Mouse (Mus musculus) midbrain, postnatal 0 days (tissue): ENCODE measurements around the gene Alkbh3. TPM values are rescaled to one million over a fixed set of nuclear protein-coding genes. Genes with fewer than 3 reads are reported as not detected.

Experiments used
- ATAC-seq: fragments of 200-750 bp; cut with Nextera tagmentation; 2 replicates; pipeline ENCODE4 v1.8.0; 2017; ENCODE audit warnings: moderate number of reproducible peaks, mild to moderate bottlenecking, moderate TSS enrichment, moderate library complexity; ENCODE audit not compliant: low FRiP score
- DNase-seq: peaks from one replicate; pipeline ENCODE4 v3.0.0-alpha.2; 2015; ENCODE audit warnings: low spot score
- H3K27ac ChIP-seq: fragments of 300-500 bp; sonication (generic); 2 replicates; pipeline ENCODE4 v1.5.1; 2014; ENCODE audit warnings: low read depth, mild to moderate bottlenecking, low read length, mixed read lengths
- H3K27me3 ChIP-seq: fragments of 300-500 bp; sonication (generic); 2 replicates; pipeline ENCODE4 v1.6.1; 2014; ENCODE audit warnings: low read length, control low read depth, mixed read lengths; ENCODE audit not compliant: insufficient read depth
- H3K36me3 ChIP-seq: fragments of 300-500 bp; sonication (generic); 2 replicates; pipeline ENCODE4 v1.6.1; 2014; ENCODE audit warnings: low read length, control low read depth, mixed read lengths; ENCODE audit not compliant: insufficient read depth
- H3K4me1 ChIP-seq: fragments of 300-500 bp; sonication (generic); 2 replicates; pipeline ENCODE4 v1.6.1; 2014; ENCODE audit warnings: mild to moderate bottlenecking, control low read depth, antibody characterized with exemption, low read length, mixed read lengths; ENCODE audit not compliant: insufficient read depth
- H3K4me2 ChIP-seq: fragments of 300-500 bp; sonication (generic); 2 replicates; pipeline ENCODE4 v1.6.1; 2014; ENCODE audit warnings: low read depth, mild to moderate bottlenecking, low read length, mixed read lengths; ENCODE audit not compliant: poor library complexity, severe bottlenecking
- H3K4me3 ChIP-seq: fragments of 300-500 bp; sonication (generic); 2 replicates; pipeline ENCODE4 v1.5.1; 2014; ENCODE audit warnings: low read depth, mild to moderate bottlenecking, low read length, moderate library complexity
- H3K9ac ChIP-seq: fragments of 300-500 bp; sonication (generic); replicated peaks from 2 replicates; pipeline ENCODE4 v1.6.1; 2014; ENCODE audit warnings: mild to moderate bottlenecking, low read length, moderate library complexity, mixed read lengths; ENCODE audit not compliant: poor library complexity, severe bottlenecking
- H3K9me3 ChIP-seq: fragments of 300-500 bp; sonication (generic); 2 replicates; pipeline ENCODE4 v1.6.1; 2016; ENCODE audit warnings: low read length, control low read depth
- CTCF ChIP-seq: IDR thresholded peaks from 2 replicates; pipeline ENCODE4 v1.5.1; 2016; ENCODE audit warnings: antibody characterized with exemption, mild to moderate bottlenecking
- WGBS: fragments of 180-500 bp; shearing (Covaris S2); extraction: QIAGEN DNeasy Blood & Tissue Kit; methylation state at CpG from one replicate; pipeline ENCODE4 v1.1.7; 2014; 5-methylcytosine and 5-hydroxymethylcytosine counted together
- polyA plus RNA-seq: library from polyadenylated mRNA; unstranded; fragments of >200 nt; fragmentation: Nextera tagmentation; extraction: Ambion mirVana; gene quantifications from 2 replicates; pipeline ENCODE4 v1.2.1, GENCODE M21; 2015
- total RNA-seq: library from RNA; depleted of rRNA; stranded (reverse); fragments of >200 nt; gene quantifications from 2 replicates; pipeline ENCODE4 v1.2.3, GENCODE M21; 2014

Gene Alkbh3
- total and polyA plus RNA-seq, 2 experiments from 2014 or later = 28.6 to 52.2 TPM

GRCm38 (mm10) chr2:93963802-93964201, 46.8 kb downstream of the Alkbh3 start:
- Histone ChIP-seq H3K27ac (no peak overlapping the region), H3K4me2 (no peak overlapping the region), H3K9ac (no peak overlapping the region), H3K27me3 (no peaks in the 10 kb centered on the region), H3K4me3 (no peak overlapping the region), H3K9me3 (no peaks in the 10 kb centered on the region), H3K36me3 (no peaks in the 10 kb centered on the region), H3K4me1 (no peaks in the 10 kb centered on the region)
- TF ChIP-seq CTCF = no peak
- DNase-seq = no peak
- 94% methylated on average over 1 of the region's 1 CpGs for WGBS
- no peak for ATAC-seq

- no peak overlapping the region for H3K27ac ChIP-seq
- no peaks in the 10 kb centered on the region for H3K9me3 ChIP-seq
- no peak for TF ChIP-seq CTCF
- no peaks in the 10 kb centered on the region for H3K27me3 ChIP-seq
- H3K4me1 ChIP-seq = no peaks in the 10 kb centered on the region
- H3K36me3 ChIP-seq = no peaks in the 10 kb centered on the region
- H3K9ac ChIP-seq = no peak overlapping the region
- H3K4me2 ChIP-seq = no peak overlapping the region
- DNase-seq (peak; percentile 37), ATAC-seq (no peak)
- WGBS = 71% methylated on average over 8 of the region's 8 CpGs
- H3K4me3 ChIP-seq = no peak overlapping the region
These were observed 48.9 kb downstream of the Alkbh3 start for GRCm38 (mm10) chr2:93961716-93962115.

DNA sequence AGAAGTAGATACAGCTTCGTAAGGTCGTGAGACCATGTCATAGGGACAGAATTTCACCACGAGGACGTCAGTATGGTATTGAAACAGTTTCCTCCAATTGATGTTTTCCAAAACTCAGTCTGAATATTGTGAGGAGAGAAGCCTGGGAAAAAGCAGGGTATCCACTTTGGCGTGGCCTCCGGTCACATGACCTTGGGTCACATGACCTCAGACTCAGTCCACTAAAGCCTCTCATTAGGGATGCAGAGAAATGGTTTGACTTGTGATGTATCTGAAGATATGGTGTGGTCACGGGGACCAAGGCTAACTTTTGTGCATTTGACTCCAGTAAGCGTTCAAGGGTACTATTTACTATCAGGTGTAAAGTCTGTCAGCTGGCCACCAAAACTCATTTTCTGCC, 51.3 kb downstream of the Alkbh3 start:
- Histone ChIP-seq H3K4me2 (no peak overlapping the region), H3K36me3 (no peaks in the 10 kb centered on the region), H3K27ac (no peak overlapping the region), H3K9me3 (no peaks in the 10 kb centered on the region), H3K4me1 (no peaks in the 10 kb centered on the region), H3K4me3 (no peak overlapping the region), H3K9ac (no peak overlapping the region), H3K27me3 (peaks cover under 1% of the 10 kb centered on the region; the same call in 1 of the 2 replicates)
- no peak for TF ChIP-seq CTCF
- DNase-seq (no peak), ATAC-seq (no peak)
- WGBS = 83% methylated on average over 8 of the region's 8 CpGs

DNA sequence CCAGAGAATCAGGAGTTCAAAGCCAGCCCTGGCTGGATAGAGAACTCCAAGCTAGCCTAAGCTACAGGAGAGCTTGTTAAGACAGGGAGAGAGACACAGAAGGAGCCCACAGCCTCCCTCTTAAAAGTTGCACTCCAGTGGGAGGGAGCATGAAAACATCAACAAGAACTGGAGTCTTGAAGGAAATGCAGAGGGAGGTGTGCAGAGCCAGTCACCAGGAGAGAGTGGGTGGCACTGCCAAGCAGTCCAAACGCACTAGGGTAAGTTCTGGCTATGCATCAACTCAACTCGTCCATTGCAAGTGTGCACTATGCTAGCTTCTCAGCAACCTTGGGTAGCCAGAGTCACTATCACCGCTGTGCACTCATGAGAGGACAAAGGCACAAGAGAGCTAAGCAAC, 52.4 kb downstream of the Alkbh3 start:
- H3K9me3 ChIP-seq = no peaks in the 10 kb centered on the region
- 75% methylated on average over 3 of the region's 3 CpGs for WGBS
- no peak overlapping the region for H3K9ac ChIP-seq
- no peaks in the 10 kb centered on the region for H3K36me3 ChIP-seq
- TF ChIP-seq CTCF = no peak
- ATAC-seq (no peak), DNase-seq (no peak)
- no peak overlapping the region for H3K27ac ChIP-seq
- H3K4me3 ChIP-seq = no peak overlapping the region
- H3K27me3 ChIP-seq = peaks cover 12% of the 10 kb centered on the region
- no peaks in the 10 kb centered on the region for H3K4me1 ChIP-seq
- no peak overlapping the region for H3K4me2 ChIP-seq

DNA sequence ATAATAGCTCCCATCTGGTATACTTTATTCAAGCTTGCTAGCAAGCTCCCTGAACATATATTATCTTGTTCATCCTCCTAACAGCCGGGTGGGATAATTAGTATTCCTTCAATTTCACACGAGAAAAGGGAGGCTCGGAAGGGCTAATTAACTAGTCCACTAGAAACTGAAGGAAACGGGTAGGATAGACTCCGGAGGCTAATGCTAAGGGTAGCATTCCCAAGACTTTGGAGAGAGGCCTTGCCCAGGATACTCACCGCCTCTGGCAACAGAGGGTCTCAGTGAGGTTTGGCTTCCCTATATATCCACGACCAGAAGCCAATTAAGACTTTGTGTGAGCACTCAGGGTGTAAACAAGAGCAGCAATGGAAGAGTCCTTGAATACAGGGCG, 52.8 kb downstream of the Alkbh3 start:
- no peaks in the 10 kb centered on the region for H3K4me1 ChIP-seq
- H3K4me2 ChIP-seq = peak overlapping the region; percentile 98; the same call in 1 of the 2 replicates
- WGBS = 35% methylated on average over 8 of the region's 8 CpGs
- DNase-seq = peak; percentile 28
- H3K27ac ChIP-seq = no peak overlapping the region
- H3K9ac ChIP-seq = no peak overlapping the region
- H3K4me3 ChIP-seq = no peak overlapping the region
- ATAC-seq = no peak
- no peaks in the 10 kb centered on the region for H3K9me3 ChIP-seq
- H3K27me3 ChIP-seq = peaks cover 13% of the 10 kb centered on the region
- no peaks in the 10 kb centered on the region for H3K36me3 ChIP-seq
- no peak for TF ChIP-seq CTCF

- H3K36me3 ChIP-seq = no peaks in the 10 kb centered on the region
- TF ChIP-seq CTCF = no peak
- ATAC-seq (peak; percentile 63), DNase-seq (peak; percentile 84)
- peaks cover 13% of the 10 kb centered on the region for H3K27me3 ChIP-seq
- H3K9me3 ChIP-seq = no peaks in the 10 kb centered on the region
- peak within 1 kb of the TSS; percentile 78 for H3K4me3 ChIP-seq
- peak within 1 kb of the TSS; percentile 98 for H3K4me2 ChIP-seq
- peak within 1 kb of the TSS; percentile 83 for H3K9ac ChIP-seq
- peak within 1 kb of the TSS; percentile 75 for H3K27ac ChIP-seq
- no peaks in the 10 kb centered on the region for H3K4me1 ChIP-seq
- WGBS = 5% methylated on average over 37 of the region's 62 CpGs
These were observed 53.5 kb downstream of the Alkbh3 start, which contains the start of gene Gm13889 for GRCm38 (mm10) chr2:93956908-93957784. Gene Gm13889, minus strand, starts transcription at chr2:93957201.
